Mouse (Mus musculus): Measurements from ENCODE around the gene Ms4a6b.

GRCm38 (mm10) chr19:11504857-11505256, 11.5 kb upstream of the Ms4a6b start:
- TF ChIP-seq TAL1 (IDR thresholded peaks at IDR 0.05; ENCODE audit: low read length) (no peak), GATA1 (IDR thresholded peaks at IDR 0.05; ENCODE audit: low read length) (no peak)
